Mouse (Mus musculus) ES-E14 (cell line): ENCODE measurements around the gene Mars2. TPM values are rescaled to one million over a fixed set of nuclear protein-coding genes. Genes with fewer than 3 reads are reported as not detected.
A peak's percentile ranks its signal among the peaks of the same experiment; 100 is the strongest.

Experiments used
- DNase-seq: peaks from one replicate; pipeline ENCODE4 v3.0.0-alpha.2; 2013; ENCODE audit warnings: low read depth, low spot score
- H3K27ac ChIP-seq: 2 replicates; pipeline ENCODE4 v1.5.1; 2012; ENCODE audit warnings: low read depth, mild to moderate bottlenecking, low read length, moderate library complexity, mixed read lengths; ENCODE audit not compliant: poor library complexity, insufficient read depth, severe bottlenecking
- H3K36me3 ChIP-seq: 2 replicates; pipeline ENCODE4 v1.6.1; 2012; ENCODE audit warnings: mild to moderate bottlenecking, low read length, moderate library complexity, mixed read lengths; ENCODE audit not compliant: control insufficient read depth, poor library complexity, insufficient read depth, severe bottlenecking
- H3K4me1 ChIP-seq, 2 experiments: fragments of 150-350 bp in 1 of 2; sonication (generic) in 1 of 2; 2 replicates each; pipeline ENCODE4 v1.6.1; 2012; ENCODE audit warnings: low read length in 2 of 2, mild to moderate bottlenecking in 1 of 2, mixed read lengths in 1 of 2; ENCODE audit not compliant: control insufficient read depth in 2 of 2, insufficient read depth in 2 of 2, poor library complexity in 1 of 2
- H3K4me3 ChIP-seq, 2 experiments: fragments of 150-350 bp in 1 of 2; sonication (generic) in 1 of 2; 2 replicates each; pipeline ENCODE4 v1.5.1; 2012; ENCODE audit warnings: low read length in 2 of 2, low read depth in 1 of 2, mild to moderate bottlenecking in 1 of 2, mixed read lengths in 1 of 2; ENCODE audit not compliant: insufficient read depth in 1 of 2, poor library complexity in 1 of 2, severe bottlenecking in 1 of 2
- H3K9ac ChIP-seq: 2 replicates; pipeline ENCODE4 v1.6.1; 2012; ENCODE audit warnings: low read depth, mild to moderate bottlenecking, low read length, mixed read lengths; ENCODE audit not compliant: poor library complexity, insufficient read depth, severe bottlenecking
- H3K9me3 ChIP-seq: fragments of 150-350 bp; sonication (generic); 2 replicates; pipeline ENCODE4 v1.6.1; 2012; ENCODE audit warnings: low read depth, mild to moderate bottlenecking, low read length; ENCODE audit not compliant: control insufficient read depth, insufficient read depth
- CHD2 ChIP-seq: IDR thresholded peaks from 2 replicates; pipeline ENCODE4 v1.6.1; 2014; ENCODE audit warnings: mild to moderate bottlenecking, low read depth, low read length, inconsistent platforms
- HCFC1 ChIP-seq: IDR thresholded peaks from 2 replicates; pipeline ENCODE4 v1.6.1; 2012; ENCODE audit warnings: low read length, inconsistent platforms, borderline replicate concordance; ENCODE audit not compliant: insufficient read depth
- MAFK ChIP-seq: IDR thresholded peaks from 2 replicates; pipeline ENCODE4 v1.6.1; 2014; ENCODE audit warnings: mild to moderate bottlenecking, low read depth, low read length, inconsistent platforms; ENCODE audit not compliant: insufficient read depth
- ZC3H11A ChIP-seq: IDR thresholded peaks from 2 replicates; pipeline ENCODE4 v1.6.1; 2012; ENCODE audit warnings: low read depth, mild to moderate bottlenecking, inconsistent platforms, low read length, borderline replicate concordance
- ZNF384 ChIP-seq: IDR thresholded peaks from 2 replicates; pipeline ENCODE4 v1.6.1; 2012; ENCODE audit warnings: low read depth, low read length, inconsistent platforms
- in situ Hi-C, 2 experiments: fragments of 600-800 bp; cut with MboI; formaldehyde crosslinking; loops; one replicate each; pipeline ENCODE4 v1.15.1; 2025; ENCODE audit warnings: low sequenced_read_pairs in 2 of 2, inconsistent platforms in 1 of 2; ENCODE audit not compliant: unreplicated experiment in 2 of 2
- total RNA-seq: library from RNA; depleted of rRNA; stranded (reverse); fragments of 300-350 nt; gene quantifications from 2 replicates; pipeline ENCODE4 v1.2.3, GENCODE M21; 2012; rRNA removed

The Mars2 gene
- 9.9 and 10.3 TPM in 2 replicates for total RNA-seq

GRCm38 (mm10) chr1:55236890-55237642 lies at the start of gene Mars2:
Mars2 (plus strand) TSS chr1:55237177.
- peak within 1 kb of the TSS; percentile 80 for H3K9ac ChIP-seq
- TF ChIP-seq CHD2 (no peak), ZC3H11A (no peak), HCFC1 (no peak), ZNF384 (no peak), MAFK (no peak)
- peak within 1 kb of the TSS; percentile 83 for H3K4me3 ChIP-seq
- H3K36me3 ChIP-seq = no peaks in the 10 kb centered on the region
- in situ Hi-C loops = no loop called here
- no peaks in the 10 kb centered on the region for H3K9me3 ChIP-seq
- no peak within 1 kb of the TSS; the same call in 1 of the 2 replicates for H3K27ac ChIP-seq
- DNase-seq = peak; percentile 87
- peaks cover 5 to 6% of the 10 kb centered on the region in 2 experiments for H3K4me1 ChIP-seq

DNA sequence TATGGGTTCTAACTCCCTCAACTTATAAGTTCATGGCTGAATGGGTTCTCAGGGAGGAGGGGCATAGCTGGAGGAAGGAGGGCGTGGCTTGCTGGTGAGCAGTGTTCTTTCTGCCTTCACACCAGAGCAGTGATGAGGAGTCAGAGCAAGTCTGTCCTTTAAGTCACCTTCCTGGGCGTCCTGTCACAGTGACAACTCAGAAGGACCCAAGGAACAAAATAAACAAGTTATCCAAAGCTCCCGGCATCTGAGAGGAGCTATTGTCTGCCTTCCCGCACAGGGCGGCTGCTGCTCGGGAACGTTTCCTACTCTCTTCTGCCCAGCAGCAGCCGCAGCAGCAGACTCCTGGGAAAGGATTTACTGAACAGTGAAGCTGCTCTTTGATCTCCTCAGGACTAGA lies 45.0 kb upstream of the Mars2 start:
- TF ChIP-seq ZC3H11A (no peak), ZNF384 (no peak), HCFC1 (no peak), CHD2 (no peak), MAFK (no peak)
- Histone ChIP-seq H3K27ac (no peak overlapping the region), H3K4me3 (no peak overlapping the region), H3K4me1 (peaks cover 4 to 20% of the 10 kb centered on the region in 2 experiments; a peak in 3 of 4 replicates), H3K36me3 (no peaks in the 10 kb centered on the region), H3K9me3 (no peaks in the 10 kb centered on the region), H3K9ac (no peak overlapping the region)
- in situ Hi-C loops = no loop called here
- no peak for DNase-seq

DNA sequence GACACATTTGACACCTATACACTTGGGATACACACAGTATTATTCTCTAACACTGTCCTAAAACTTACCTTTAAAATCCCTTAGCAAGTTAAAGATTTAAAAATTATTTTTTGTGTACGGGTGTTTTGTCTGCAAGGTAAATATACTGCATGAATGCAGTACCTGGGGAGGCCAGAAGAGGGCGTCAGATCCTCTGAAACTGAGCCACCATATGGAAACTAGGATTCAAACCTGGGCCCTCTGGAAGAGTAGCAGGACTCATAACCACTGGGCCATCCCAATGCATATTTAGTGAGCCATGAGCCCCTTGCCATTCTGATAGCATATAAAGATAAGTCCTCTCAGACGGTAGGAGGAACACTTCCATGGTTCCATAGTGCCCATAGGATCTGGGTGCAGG lies 44.2 kb upstream of the Mars2 start:
- H3K4me3 ChIP-seq = no peak overlapping the region
- TF ChIP-seq HCFC1 (no peak), ZNF384 (no peak), MAFK (no peak), ZC3H11A (peak; percentile 43; the same call in 1 of the 2 replicates)
- no peaks in the 10 kb centered on the region for H3K36me3 ChIP-seq
- H3K27ac ChIP-seq = no peak overlapping the region
- DNase-seq = no peak
- in situ Hi-C loops = no loop called here
- H3K9ac ChIP-seq = no peak overlapping the region
- H3K9me3 ChIP-seq = no peaks in the 10 kb centered on the region
- H3K4me1 ChIP-seq = peaks cover 4 to 15% of the 10 kb centered on the region in 2 experiments; a peak in 3 of 4 replicates

- TF ChIP-seq MAFK (no peak), ZC3H11A (no peak), HCFC1 (no peak), ZNF384 (no peak), CHD2 (no peak)
- Histone ChIP-seq H3K4me1 (peaks cover 4 to 14% of the 10 kb centered on the region in 2 experiments; a peak in 3 of 4 replicates), H3K9ac (no peak overlapping the region), H3K4me3 (no peak overlapping the region), H3K36me3 (no peaks in the 10 kb centered on the region), H3K9me3 (no peaks in the 10 kb centered on the region), H3K27ac (no peak overlapping the region)
- no peak for DNase-seq
- in situ Hi-C loops = no loop called here
These were observed 43.7 kb upstream of the Mars2 start for GRCm38 (mm10) chr1:55193316-55193715.
